Mouse (Mus musculus): ENCODE results near the gene Il3.

DNA sequence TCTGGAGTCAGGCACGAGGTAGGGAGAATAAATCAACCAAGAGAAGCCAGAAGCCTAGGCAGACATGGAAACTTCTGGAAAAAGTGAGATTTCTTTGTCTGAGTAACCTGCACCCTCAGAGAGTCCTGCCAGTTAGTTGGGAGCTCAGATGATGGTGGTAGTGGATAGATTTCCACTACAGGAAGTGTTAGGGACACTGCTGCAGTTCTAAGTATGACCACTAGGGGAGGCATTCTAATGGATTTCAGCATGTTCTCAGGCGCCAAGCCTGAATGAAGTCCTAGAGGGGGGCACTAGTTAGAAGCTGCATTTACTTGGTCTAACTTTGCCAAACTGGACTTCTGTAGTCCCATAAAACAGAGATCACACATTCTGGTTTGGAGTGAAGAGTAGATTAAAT, 2.5 kb downstream of the Il3 start:
- TF ChIP-seq CTCF (IDR thresholded peaks at IDR 0.05; ENCODE audit: control insufficient read depth, insufficient read depth, low read length) (0 out of 2 replicates have a peak, but pooled peaks have one; percentile 20), POLR2A (IDR thresholded peaks at IDR 0.05; ENCODE audit: borderline replicate concordance, control insufficient read depth, low read depth, low read length) (no peak)
